Mouse (Mus musculus) heart, postnatal 0 days (tissue): ENCODE data around the gene Duox1. TPM values are rescaled to one million over a fixed set of nuclear protein-coding genes. Genes with fewer than 3 reads are reported as not detected.

ENCODE experiments used
- ATAC-seq: fragments of 200-750 bp; cut with Nextera tagmentation; 2 replicates; pipeline ENCODE4 v1.8.0; 2017; ENCODE audit warnings: low read depth, moderate number of reproducible peaks, moderate library complexity; ENCODE audit not compliant: insufficient read depth
- DNase-seq: peaks from one replicate; pipeline ENCODE4 v3.0.0-alpha.2; 2016; ENCODE audit warnings: low spot score
- H3K27ac ChIP-seq: fragments of 300-500 bp; sonication (generic); 2 replicates; pipeline ENCODE4 v1.5.1; 2014; ENCODE audit warnings: low read depth, mild to moderate bottlenecking
- H3K27me3 ChIP-seq: fragments of 300-500 bp; sonication (generic); 2 replicates; pipeline ENCODE4 v1.6.1; 2014; ENCODE audit warnings: low read length, mixed read lengths; ENCODE audit not compliant: control insufficient read depth, insufficient read depth
- H3K36me3 ChIP-seq: fragments of 300-500 bp; sonication (generic); replicated peaks from 2 replicates; pipeline ENCODE4 v1.6.1; 2014; ENCODE audit warnings: low read length, mixed read lengths; ENCODE audit not compliant: control insufficient read depth, insufficient read depth
- H3K4me1 ChIP-seq: fragments of 300-500 bp; sonication (generic); 2 replicates; pipeline ENCODE4 v1.6.1; 2014; ENCODE audit warnings: antibody characterized with exemption; ENCODE audit not compliant: control insufficient read depth, insufficient read depth
- H3K4me2 ChIP-seq: fragments of 300-500 bp; sonication (generic); 2 replicates; pipeline ENCODE4 v1.6.1; 2014; ENCODE audit warnings: low read depth, mild to moderate bottlenecking, low read length, moderate library complexity
- H3K4me3 ChIP-seq: fragments of 300-500 bp; sonication (generic); 2 replicates; pipeline ENCODE4 v1.5.1; 2014; ENCODE audit warnings: low read depth, low read length
- H3K9ac ChIP-seq: fragments of 300-500 bp; sonication (generic); replicated peaks from 2 replicates; pipeline ENCODE4 v1.6.1; 2014; ENCODE audit warnings: low read depth, low read length, mixed read lengths
- H3K9me3 ChIP-seq: fragments of 300-500 bp; sonication (generic); replicated peaks from 2 replicates; pipeline ENCODE4 v1.6.1; 2016; ENCODE audit warnings: low read length; ENCODE audit not compliant: control insufficient read depth
- CTCF ChIP-seq: IDR thresholded peaks from 2 replicates; pipeline ENCODE4 v1.5.1; 2016; ENCODE audit warnings: antibody characterized with exemption, control low read depth, low read depth
- EP300 ChIP-seq: IDR thresholded peaks from 2 replicates; pipeline ENCODE4 v1.6.1; 2016; ENCODE audit warnings: antibody characterized with exemption, low read depth
- WGBS: fragments of 180-500 bp; shearing (Covaris S2); extraction: QIAGEN DNeasy Blood & Tissue Kit; methylation state at CpG from one replicate; pipeline ENCODE4 v1.1.7; 2014; 5-methylcytosine and 5-hydroxymethylcytosine counted together
- polyA plus RNA-seq: library from polyadenylated mRNA; unstranded; fragments of >200 nt; fragmentation: Nextera tagmentation; extraction: Ambion mirVana; gene quantifications from 2 replicates; pipeline ENCODE4 v1.2.1, GENCODE M21; 2015
- total RNA-seq: library from RNA; depleted of rRNA; stranded (reverse); fragments of >200 nt; gene quantifications from 2 replicates; pipeline ENCODE4 v1.2.3, GENCODE M21; 2014; ENCODE audit warnings: low replicate concordance

The Duox1 gene
- total and polyA plus RNA-seq, 2 experiments from 2014 or later: not detected

GRCm38 (mm10) chr2:122361868-122362621 is 46.6 kb downstream of the Duox1 start:
- H3K4me2 ChIP-seq: no peak overlapping the region
- whole genome bisulfite sequencing: 65% methylated on average over 10 of the region's 10 CpGs
- ATAC-seq (no peak), DNase-seq (no peak)
- no peak overlapping the region for H3K4me3 ChIP-seq
- H3K27ac ChIP-seq: no peak overlapping the region
- 0 out of 2 replicates have a peak, but pooled peaks cover 3% of the 10 kb centered on the region for H3K4me1 ChIP-seq
- peaks cover 6% of the 10 kb centered on the region for H3K36me3 ChIP-seq
- no peak overlapping the region for H3K9ac ChIP-seq
- H3K27me3 ChIP-seq: no peaks in the 10 kb centered on the region
- no peaks in the 10 kb centered on the region for H3K9me3 ChIP-seq
- no peak for TF ChIP-seq EP300
- TF ChIP-seq CTCF: no peak

- Histone ChIP-seq H3K27me3 (no peaks in the 10 kb centered on the region), H3K4me1 (0 out of 2 replicates have a peak, but pooled peaks cover 6% of the 10 kb centered on the region), H3K9me3 (no peaks in the 10 kb centered on the region), H3K4me3 (no peak overlapping the region), H3K36me3 (peaks cover 4% of the 10 kb centered on the region; the same call in 1 of the 2 replicates), H3K9ac (no peak overlapping the region), H3K4me2 (no peak overlapping the region), H3K27ac (no peak overlapping the region)
- TF ChIP-seq EP300 (no peak), CTCF (no peak)
- ATAC-seq: no peak
- WGBS: 81% methylated on average over 13 of the region's 13 CpGs
- no peak for DNase-seq
These were observed 47.4 kb downstream of the Duox1 start for GRCm38 (mm10) chr2:122362622-122363523.

GRCm38 (mm10) chr2:122364352-122364944 is 49.0 kb downstream of the Duox1 start:
- WGBS: 80% methylated on average over 3 of the region's 3 CpGs
- Histone ChIP-seq H3K27me3 (no peaks in the 10 kb centered on the region), H3K4me3 (no peak overlapping the region), H3K9me3 (no peaks in the 10 kb centered on the region), H3K9ac (no peak overlapping the region), H3K4me2 (no peak overlapping the region), H3K36me3 (peaks cover 4% of the 10 kb centered on the region; the same call in 1 of the 2 replicates), H3K27ac (no peak overlapping the region), H3K4me1 (peaks cover 9% of the 10 kb centered on the region; the same call in 1 of the 2 replicates)
- TF ChIP-seq CTCF (no peak), EP300 (no peak)
- DNase-seq (no peak), ATAC-seq (no peak)

GRCm38 (mm10) chr2:122365244-122365866 is 49.9 kb downstream of the Duox1 start:
- Histone ChIP-seq H3K4me1 (peaks cover 11% of the 10 kb centered on the region; the same call in 1 of the 2 replicates), H3K4me2 (no peak overlapping the region), H3K9ac (no peak overlapping the region), H3K9me3 (no peaks in the 10 kb centered on the region), H3K36me3 (peaks cover 4% of the 10 kb centered on the region; the same call in 1 of the 2 replicates), H3K4me3 (no peak overlapping the region), H3K27me3 (no peaks in the 10 kb centered on the region), H3K27ac (no peak overlapping the region)
- WGBS: 83% methylated on average over 10 of the region's 10 CpGs
- DNase-seq: no peak
- TF ChIP-seq CTCF (0 out of 2 replicates have a peak, but pooled peaks have one; percentile 7), EP300 (no peak)
- no peak for ATAC-seq

- Histone ChIP-seq H3K27me3 (no peaks in the 10 kb centered on the region), H3K9me3 (no peaks in the 10 kb centered on the region), H3K27ac (no peak overlapping the region), H3K36me3 (peaks cover 4% of the 10 kb centered on the region; the same call in 1 of the 2 replicates), H3K9ac (no peak overlapping the region), H3K4me2 (no peak overlapping the region), H3K4me1 (peaks cover 11% of the 10 kb centered on the region; the same call in 1 of the 2 replicates), H3K4me3 (no peak overlapping the region)
- no peak for TF ChIP-seq CTCF
- ATAC-seq: no peak
- WGBS: 84% methylated on average over 3 of the region's 3 CpGs
- no peak for DNase-seq
These were observed 50.6 kb downstream of the Duox1 start for GRCm38 (mm10) chr2:122366039-122366438.
